Mouse (Mus musculus): ENCODE measurements around the gene Olfr18. TPM values are rescaled to one million over a fixed set of nuclear protein-coding genes. Genes with fewer than 3 reads are reported as not detected.
"Not testable (repeated sequence)": the region's sequence is repeated elsewhere in the genome, so short reads cannot be mapped to it uniquely, and the experiment has no call there.

Olfr18 gene
- not detected for total RNA-seq (2021)
- long read RNA-seq, experiment 1 = 0 reads
- long read RNA-seq, experiment 2 = 0 reads

DNA sequence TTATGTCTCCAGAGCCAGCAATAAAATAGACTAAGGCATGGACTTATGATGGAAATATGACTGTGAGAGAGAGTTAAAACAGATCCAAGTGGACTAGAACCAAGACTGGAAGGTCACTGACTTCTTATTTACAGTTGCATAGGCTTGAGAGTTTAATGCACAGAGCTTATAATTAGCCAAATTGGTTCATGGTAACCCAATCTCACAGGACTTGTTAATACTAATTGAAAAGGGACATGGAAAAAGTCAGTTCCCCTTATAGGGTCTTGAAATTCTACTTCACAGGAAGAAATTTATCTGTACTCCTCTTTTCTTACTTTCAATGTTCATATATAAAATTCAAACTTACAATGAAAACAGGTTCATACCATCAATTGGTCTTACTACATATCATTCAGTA is at the start of gene Olfr18:
Gene Olfr18, minus strand, starts transcription at position 101 of the 400 bp plus-strand sequence.
- DNase-seq (ENCODE audit: low spot score) = no peak

DNA sequence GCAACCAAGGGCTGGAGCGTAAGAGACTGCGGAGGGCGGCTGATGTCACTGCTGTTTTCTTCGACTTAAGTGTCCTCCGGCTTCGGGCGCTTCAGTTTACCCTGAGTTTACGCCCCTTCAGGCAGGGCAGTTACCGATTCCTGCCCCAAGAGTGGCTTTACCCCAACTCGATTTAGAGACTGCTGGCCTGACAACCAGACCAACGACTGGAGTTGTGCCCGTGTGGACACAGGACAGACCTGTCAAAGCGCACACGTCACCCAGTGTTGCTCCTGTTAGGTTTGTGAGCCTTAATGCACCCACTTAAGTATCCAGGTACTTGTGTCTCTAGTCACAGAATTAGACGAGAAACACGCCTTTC is 49.4 kb upstream of the Olfr18 start:
- DNase-seq (ENCODE audit: low spot score) = no peak

GRCm38 (mm10) chr9:20384532-20385342 is 48.8 kb upstream of the Olfr18 start, which contains the start of gene Zfp560:
TSS of gene Zfp560 (minus strand) at chr9:20385177.
- peak; percentile 86 for DNase-seq (ENCODE audit: low spot score)

- no peak for DNase-seq (ENCODE audit: low spot score)
These were observed 47.8 kb upstream of the Olfr18 start for GRCm38 (mm10) chr9:20383659-20384058.

DNA sequence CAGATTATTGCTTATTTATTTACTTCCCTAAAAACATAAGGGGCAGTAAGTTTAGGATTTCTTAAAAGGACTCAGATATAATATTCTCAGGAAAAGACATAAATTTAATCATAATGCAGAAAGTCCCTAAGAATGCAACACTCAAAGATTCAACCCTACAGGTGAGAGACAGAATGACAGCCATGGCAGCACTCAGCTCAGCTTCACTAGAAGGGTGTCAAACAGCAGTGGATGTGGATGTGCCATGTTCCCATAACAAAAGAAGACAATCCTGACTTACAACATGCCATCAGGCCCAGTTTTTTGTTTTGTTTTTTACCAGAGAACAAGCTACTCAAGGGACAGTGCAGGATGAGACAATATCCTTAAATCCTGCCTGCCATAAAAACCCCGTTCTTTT is 38.8 kb upstream of the Olfr18 start:
- DNase-seq (ENCODE audit: low spot score) = no peak

- no peak for DNase-seq (ENCODE audit: low spot score)
These were observed 31.4 kb upstream of the Olfr18 start for GRCm38 (mm10) chr9:20367311-20367710.

DNA sequence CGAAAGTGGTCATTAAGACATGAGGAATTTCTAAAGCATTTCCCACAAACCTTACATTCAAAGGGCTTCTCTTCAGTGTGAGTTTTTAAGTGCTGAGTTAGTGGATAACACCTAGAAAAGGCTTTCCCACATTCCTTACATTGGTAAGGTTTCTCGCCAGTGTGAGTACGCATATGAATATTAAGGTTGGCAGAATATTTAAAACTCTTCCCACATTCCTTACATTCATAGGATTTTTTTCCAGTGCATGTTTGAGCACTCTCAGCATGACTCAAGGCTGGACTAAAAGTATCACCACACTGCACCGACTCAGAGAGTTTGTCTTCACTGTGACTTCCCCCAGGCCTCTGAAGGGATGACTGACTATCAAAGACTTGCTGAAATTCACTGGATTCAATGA is 12.6 kb upstream of the Olfr18 start:
- DNase-seq (ENCODE audit: low spot score) = no peak

GRCm38 (mm10) chr9:20298232-20298631 is 37.7 kb downstream of the Olfr18 start, which contains the start of gene Olfr873:
TSS of gene Olfr873 (plus strand) at chr9:20298532.
- no peak for DNase-seq (ENCODE audit: low spot score)

DNA sequence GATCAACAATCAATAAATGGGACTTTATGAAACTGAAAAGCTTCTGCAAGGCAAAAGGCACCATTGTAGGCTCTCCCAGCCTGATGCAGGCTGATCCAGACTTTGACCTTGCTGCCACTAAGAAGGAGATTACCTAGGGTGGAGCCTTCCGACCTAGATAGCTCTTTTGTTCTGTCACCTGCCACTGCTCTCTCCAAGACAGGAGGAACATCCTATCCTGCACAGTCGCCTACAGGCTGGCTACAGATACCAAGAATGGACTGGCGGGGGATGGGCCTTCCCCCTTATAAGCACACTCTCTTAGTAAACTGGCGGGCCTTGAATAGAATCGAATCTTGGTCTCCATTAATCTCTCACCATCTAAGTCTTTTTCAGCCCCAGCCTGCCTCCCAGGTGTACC is 40.3 kb downstream of the Olfr18 start:
- DNase-seq (ENCODE audit: low spot score) = not testable (repeated sequence)

DNA sequence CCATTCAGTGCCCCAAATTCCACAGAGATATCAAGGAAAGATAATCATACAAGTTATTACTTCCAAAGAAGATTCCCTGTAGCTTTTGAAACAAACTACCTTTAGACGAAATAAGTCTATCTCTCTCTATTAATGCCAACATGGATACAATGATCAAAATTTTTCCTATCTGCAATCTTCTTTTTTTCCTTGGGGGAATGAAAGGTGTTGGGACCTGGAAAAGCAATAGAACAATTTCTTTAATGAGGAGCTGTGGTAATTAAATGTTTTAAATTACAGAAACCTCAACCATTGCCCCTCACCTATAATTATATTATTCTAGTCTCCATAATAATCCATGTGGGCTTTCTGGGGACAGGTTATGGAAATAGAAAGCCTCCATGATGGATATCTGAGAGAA is 53.8 kb downstream of the Olfr18 start, which contains the start of gene Olfr39:
Gene Olfr39, plus strand, starts transcription at position 301 of the 400 bp plus-strand sequence.
- no peak for DNase-seq (ENCODE audit: low spot score)

Other genes starting within 250 kb of the Olfr18 start
- gene Olfr868, start 237.5 kb downstream of the Olfr18 start, total RNA-seq (2021) = not detected
- not detected for gene Olfr869, start 207.1 kb downstream of the Olfr18 start, total RNA-seq (2021)
- not detected for gene Olfr870, start 162.0 kb downstream of the Olfr18 start, total RNA-seq (2021)
- not detected for gene Olfr871, start 123.9 kb downstream of the Olfr18 start, total RNA-seq (2021)
- gene Olfr872, start 99.0 kb downstream of the Olfr18 start, total RNA-seq (2021) = not detected
- gene Olfr39, start 53.7 kb downstream of the Olfr18 start, total RNA-seq (2021) = not detected
- not detected for gene Olfr873, start 37.6 kb downstream of the Olfr18 start, total RNA-seq (2021)
- gene Zfp560, start 49.1 kb upstream of the Olfr18 start, total RNA-seq (2021) = 10 to 100 TPM; 12.7 to 13.5 TPM
- 1 to 10 TPM; 5.9 to 7.0 TPM for gene Zfp26, start 124.1 kb upstream of the Olfr18 start, total RNA-seq (2021)
- gene Zfp426, start 156.7 kb upstream of the Olfr18 start, total RNA-seq (2021) = 1 to 10 TPM; 7.2 to 7.5 TPM
- gene Zfp266, start 185.3 kb upstream of the Olfr18 start, total RNA-seq (2021) = 10 to 100 TPM; 15.6 to 15.8 TPM
- gene Zfp846, start 245.2 kb upstream of the Olfr18 start, total RNA-seq (2021) = 1 to 10 TPM; 1.7 to 2.3 TPM